Mouse (Mus musculus): ENCODE measurements at regions not wholly inside any gene's neighbourhood (a gene's known extent, or its start where the extent isn't known, plus 50 kb on each side); places are given as distances from the start of the nearest gene placed in this dataset.

GRCm38 (mm10) chr9:93509646-93510045 lies 967.6 kb downstream of the Plod2 start:
- no peak for DNase-seq

- DNase-seq: peak in 1 of 2 experiments; percentile 11
Measured at GRCm38 (mm10) chr9:93524055-93524454, 982.0 kb downstream of the Plod2 start.

GRCm38 (mm10) chr9:93525132-93525531 lies 983.1 kb downstream of the Plod2 start:
- DNase-seq: no peak

- DNase-seq: peak; percentile 61 to 68
Measured at GRCm38 (mm10) chr9:93530646-93531320, 988.8 kb downstream of the Plod2 start.
